Mouse (Mus musculus) urinary bladder, adult 2 months (tissue): Measurements from ENCODE around the gene Clrn2. TPM values are rescaled to one million over a fixed set of nuclear protein-coding genes. Genes with fewer than 3 reads are reported as not detected.

Experiments
- DNase-seq: peaks from one replicate; pipeline ENCODE4 v3.0.0; 2022; ENCODE audit warnings: low spot score
- polyA plus RNA-seq: library from polyadenylated mRNA; depleted of rRNA; stranded (reverse); fragments of >200 nt; gene quantifications from 2 replicates; pipeline ENCODE4 v1.2.3, GENCODE M21; 2012; rRNA removed

Clrn2 gene
- polyA plus RNA-seq, 1 experiment = not detected

GRCm38 (mm10) chr5:45510071-45510470, 56.5 kb downstream of the Clrn2 start:
- DNase-seq = no peak

- no peak for DNase-seq
Measured at GRCm38 (mm10) chr5:45512908-45513307, 59.4 kb downstream of the Clrn2 start.

DNA sequence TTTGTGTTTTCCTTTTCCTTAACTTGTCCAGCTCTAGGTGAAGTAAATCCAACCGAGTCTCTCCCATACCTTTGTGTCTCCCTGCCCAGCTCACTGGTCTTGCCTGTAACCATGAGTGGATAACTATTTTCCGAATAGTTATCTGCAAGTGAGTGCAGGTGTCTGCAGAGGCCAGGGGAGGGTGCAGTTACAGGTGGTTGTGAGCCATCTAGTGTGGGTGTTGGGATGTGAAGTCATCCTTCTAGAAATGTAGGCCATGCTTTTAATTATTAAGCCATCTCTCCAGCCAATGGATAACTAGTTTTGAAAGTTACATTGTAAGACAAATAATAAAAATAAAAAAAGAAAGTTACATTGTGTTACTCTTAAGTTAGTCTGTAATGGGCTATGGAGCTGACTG, 60.0 kb downstream of the Clrn2 start:
- DNase-seq = no peak

Other genes starting within 250 kb of the Clrn2 start
- 66.4 and 68.1 TPM in 2 replicates for gene Qdpr, start 3.5 kb upstream of the Clrn2 start, polyA plus RNA-seq
- gene Lap3, start 39.6 kb downstream of the Clrn2 start, polyA plus RNA-seq = 34.2 and 40.0 TPM in 2 replicates
- 104 and 119 TPM in 2 replicates for gene Med28, start 66.5 kb downstream of the Clrn2 start, polyA plus RNA-seq
- 0.01 and 0.03 TPM in 2 replicates for gene Fam184b, start 185.9 kb downstream of the Clrn2 start, polyA plus RNA-seq
- 0.97 and 1.2 TPM in 2 replicates for gene Ncapg, start 216.2 kb downstream of the Clrn2 start, polyA plus RNA-seq